Mouse (Mus musculus) limb, embryonic 14.5 days (tissue): Measurements from ENCODE around the gene Myh13. TPM values are rescaled to one million over a fixed set of nuclear protein-coding genes. Genes with fewer than 3 reads are reported as not detected.

Experiments
- ATAC-seq: fragments of 200-750 bp; cut with Nextera tagmentation; 2 replicates; pipeline ENCODE4 v1.8.0; 2017; ENCODE audit warnings: low read depth, moderate number of reproducible peaks, moderate TSS enrichment; ENCODE audit not compliant: low FRiP score
- DNase-seq: peaks from one replicate; pipeline ENCODE4 v3.0.0-alpha.2; 2015; ENCODE audit warnings: low spot score
- H3K27ac ChIP-seq: fragments of 300-500 bp; sonication (generic); replicated peaks from 2 replicates; pipeline ENCODE4 v1.5.1; 2014; ENCODE audit warnings: low read depth, mild to moderate bottlenecking, low read length, moderate library complexity, mixed read lengths
- H3K27me3 ChIP-seq: fragments of 300-500 bp; sonication (generic); 2 replicates; pipeline ENCODE4 v1.6.1; 2014; ENCODE audit warnings: low read length, mixed read lengths; ENCODE audit not compliant: control insufficient read depth, insufficient read depth
- H3K36me3 ChIP-seq: fragments of 300-500 bp; sonication (generic); 2 replicates; pipeline ENCODE4 v1.6.1; 2014; ENCODE audit warnings: mild to moderate bottlenecking, low read length, moderate library complexity, mixed read lengths; ENCODE audit not compliant: control insufficient read depth, insufficient read depth
- H3K4me1 ChIP-seq: fragments of 300-500 bp; sonication (generic); 2 replicates; pipeline ENCODE4 v1.6.1; 2014; ENCODE audit warnings: antibody characterized with exemption, low read length, mixed read lengths; ENCODE audit not compliant: control insufficient read depth, insufficient read depth
- H3K4me2 ChIP-seq: fragments of 300-500 bp; sonication (generic); replicated peaks from 2 replicates; pipeline ENCODE4 v1.6.1; 2014; ENCODE audit warnings: low read depth, mild to moderate bottlenecking, low read length, moderate library complexity; ENCODE audit not compliant: severe bottlenecking
- H3K4me3 ChIP-seq: fragments of 300-500 bp; sonication (generic); replicated peaks from 2 replicates; pipeline ENCODE4 v1.5.1; 2014; ENCODE audit warnings: low read length
- H3K9ac ChIP-seq: fragments of 300-500 bp; sonication (generic); 2 replicates; pipeline ENCODE4 v1.6.1; 2014; ENCODE audit warnings: mild to moderate bottlenecking, low read depth, low read length, moderate library complexity; ENCODE audit not compliant: severe bottlenecking
- H3K9me3 ChIP-seq: fragments of 300-500 bp; sonication (generic); 2 replicates; pipeline ENCODE4 v1.6.1; 2016; ENCODE audit warnings: low read length; ENCODE audit not compliant: control insufficient read depth
- POLR2A ChIP-seq: fragments of 200-500 bp; IDR thresholded peaks from 2 replicates; pipeline ENCODE4 v1.8.0; 2012; ENCODE audit warnings: inconsistent platforms, mild to moderate bottlenecking, moderate library complexity, borderline replicate concordance; ENCODE audit not compliant: insufficient read depth, insufficient read length; ENCODE audit errors: extremely low read depth
- WGBS: fragments of 180-500 bp; shearing (Covaris S2); extraction: QIAGEN DNeasy Blood & Tissue Kit; methylation state at CpG from one replicate; pipeline ENCODE4 v1.1.7; 2014; 5-methylcytosine and 5-hydroxymethylcytosine counted together
- polyA plus RNA-seq, 2 experiments: library from polyadenylated mRNA; depleted of rRNA in 1 of 2; stranded (reverse) in 1 of 2; unstranded in 1 of 2; fragments of >200 nt; fragmentation: Nextera tagmentation in 1 of 2; extraction: Ambion mirVana in 1 of 2; gene quantifications; 2 replicates each; pipeline versions ENCODE4 v1.2.1 to v1.2.3; 2012 to 2014

Gene Myh13
- polyA plus RNA-seq, 2 experiments: 0.10 to 0.21 TPM

DNA sequence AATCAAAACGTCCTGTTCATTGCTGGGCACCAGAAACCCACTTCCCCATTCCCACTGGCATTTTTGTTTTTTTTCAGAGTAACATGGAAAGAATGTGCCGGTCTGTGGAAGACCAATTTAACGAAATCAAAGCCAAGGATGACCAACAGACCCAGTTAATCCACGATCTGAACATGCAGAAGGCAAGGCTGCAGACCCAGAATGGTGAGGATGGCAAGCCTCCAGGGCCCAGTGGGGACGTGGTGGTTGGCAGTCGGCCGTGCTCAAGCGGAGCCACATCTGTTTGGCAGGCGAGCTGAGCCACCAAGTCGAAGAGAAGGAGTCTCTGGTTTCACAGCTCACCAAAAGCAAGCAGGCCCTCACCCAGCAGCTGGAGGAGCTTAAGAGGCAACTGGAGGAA, 36.6 kb downstream of the Myh13 start:
- Histone ChIP-seq H3K4me2 (no peak overlapping the region), H3K36me3 (no peaks in the 10 kb centered on the region), H3K9me3 (no peaks in the 10 kb centered on the region), H3K27ac (no peak overlapping the region), H3K4me1 (peaks cover 12% of the 10 kb centered on the region; the same call in 1 of the 2 replicates), H3K9ac (no peak overlapping the region), H3K4me3 (no peak overlapping the region), H3K27me3 (no peaks in the 10 kb centered on the region)
- no peak for ATAC-seq
- WGBS: 38% methylated on average over 10 of the region's 10 CpGs
- no peak for TF ChIP-seq POLR2A
- peak; percentile 47 for DNase-seq

DNA sequence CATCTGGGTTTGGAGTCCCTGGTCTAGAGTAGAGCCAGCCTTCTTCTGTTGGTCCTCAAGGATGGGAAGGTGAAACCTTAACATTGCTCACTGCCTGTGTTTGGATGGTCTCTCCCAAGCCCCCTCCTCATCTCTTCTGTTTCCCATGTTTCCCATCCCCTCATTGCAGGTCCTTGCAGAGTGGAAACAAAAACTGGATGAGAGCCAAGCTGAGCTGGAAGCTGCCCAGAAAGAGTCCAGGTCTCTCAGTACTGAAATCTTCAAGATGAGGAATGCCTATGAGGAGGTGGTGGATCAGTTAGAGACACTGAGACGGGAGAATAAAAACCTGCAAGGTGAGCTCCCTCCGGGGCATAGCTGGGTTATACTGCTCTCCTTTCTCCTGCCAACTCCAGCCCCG, 40.8 kb downstream of the Myh13 start:
- WGBS: 58% methylated on average over 3 of the region's 3 CpGs
- peak; percentile 23 for DNase-seq
- peaks cover 12% of the 10 kb centered on the region; the same call in 1 of the 2 replicates for H3K4me1 ChIP-seq
- H3K9ac ChIP-seq: no peak overlapping the region
- no peak for TF ChIP-seq POLR2A
- no peak overlapping the region for H3K4me3 ChIP-seq
- H3K27me3 ChIP-seq: no peaks in the 10 kb centered on the region
- H3K4me2 ChIP-seq: no peak overlapping the region
- ATAC-seq: no peak
- H3K27ac ChIP-seq: no peak overlapping the region
- H3K9me3 ChIP-seq: no peaks in the 10 kb centered on the region
- H3K36me3 ChIP-seq: no peaks in the 10 kb centered on the region

DNA sequence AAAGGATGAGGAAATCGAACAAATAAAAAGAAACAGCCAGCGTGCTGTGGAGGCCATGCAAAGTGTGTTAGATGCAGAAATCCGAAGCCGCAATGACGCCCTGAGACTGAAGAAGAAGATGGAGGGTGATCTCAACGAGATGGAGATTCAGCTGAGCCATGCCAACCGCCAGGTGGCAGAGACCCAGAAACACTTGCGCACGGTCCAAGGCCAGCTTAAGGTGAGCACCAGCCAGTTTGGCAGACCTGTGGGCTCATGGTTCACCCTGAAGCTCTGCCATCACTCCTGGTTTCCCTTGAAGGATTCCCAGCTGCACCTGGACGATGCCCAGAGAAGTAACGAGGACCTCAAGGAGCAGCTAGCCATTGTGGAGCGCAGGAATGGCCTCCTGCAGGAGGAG, 43.1 kb downstream of the Myh13 start:
- no peaks in the 10 kb centered on the region for H3K36me3 ChIP-seq
- H3K9me3 ChIP-seq: no peaks in the 10 kb centered on the region
- no peak overlapping the region for H3K9ac ChIP-seq
- TF ChIP-seq POLR2A: no peak
- no peak overlapping the region for H3K4me3 ChIP-seq
- ATAC-seq: no peak
- 0 out of 2 replicates have a peak, but pooled peaks cover 4% of the 10 kb centered on the region for H3K4me1 ChIP-seq
- DNase-seq: no peak
- no peaks in the 10 kb centered on the region for H3K27me3 ChIP-seq
- H3K4me2 ChIP-seq: no peak overlapping the region
- 89% methylated on average over 12 of the region's 12 CpGs for WGBS
- no peak overlapping the region for H3K27ac ChIP-seq

DNA sequence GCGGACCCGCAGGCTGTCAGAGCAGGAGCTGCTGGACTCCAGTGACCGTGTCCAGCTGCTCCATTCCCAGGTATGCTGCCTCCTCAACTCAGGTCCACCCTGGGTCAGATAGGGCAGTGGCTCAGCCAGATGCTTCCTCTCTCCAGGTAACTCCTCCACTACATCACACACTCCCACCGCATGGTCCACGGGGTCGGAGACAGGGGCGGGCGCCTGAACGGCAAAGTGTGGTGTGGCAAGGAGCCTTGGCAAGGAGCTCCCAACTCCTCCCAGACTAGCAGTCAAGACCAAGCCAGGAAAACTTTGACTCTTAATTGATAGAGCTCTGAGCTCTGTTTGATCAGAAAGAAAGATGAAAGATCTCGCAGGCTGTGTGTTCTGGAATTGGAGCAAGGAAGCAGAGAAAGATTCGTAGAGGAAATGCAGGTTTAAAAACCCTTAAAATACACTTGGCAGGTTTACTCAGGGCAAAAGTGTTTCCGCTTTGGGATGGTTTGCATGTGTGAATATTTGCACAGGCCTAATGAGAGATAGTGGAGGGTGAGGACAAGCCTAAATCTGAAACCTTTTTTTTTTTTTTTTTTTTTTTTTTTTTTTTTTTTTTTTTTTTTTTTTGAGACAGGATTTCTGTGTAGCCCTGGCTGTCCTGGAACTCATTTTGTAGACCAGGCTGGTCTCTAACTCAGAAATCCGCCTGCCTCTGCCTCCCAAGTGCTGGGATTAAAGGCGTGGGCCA, 43.7 kb downstream of the Myh13 start:
- Histone ChIP-seq H3K4me3 (no peak overlapping the region), H3K27me3 (no peaks in the 10 kb centered on the region), H3K27ac (no peak overlapping the region), H3K9ac (no peak overlapping the region), H3K4me1 (0 out of 2 replicates have a peak, but pooled peaks cover 4% of the 10 kb centered on the region), H3K36me3 (no peaks in the 10 kb centered on the region), H3K9me3 (no peaks in the 10 kb centered on the region), H3K4me2 (no peak overlapping the region)
- 88% methylated on average over 14 of the region's 14 CpGs for WGBS
- no peak for DNase-seq
- no peak for ATAC-seq
- no peak for TF ChIP-seq POLR2A

DNA sequence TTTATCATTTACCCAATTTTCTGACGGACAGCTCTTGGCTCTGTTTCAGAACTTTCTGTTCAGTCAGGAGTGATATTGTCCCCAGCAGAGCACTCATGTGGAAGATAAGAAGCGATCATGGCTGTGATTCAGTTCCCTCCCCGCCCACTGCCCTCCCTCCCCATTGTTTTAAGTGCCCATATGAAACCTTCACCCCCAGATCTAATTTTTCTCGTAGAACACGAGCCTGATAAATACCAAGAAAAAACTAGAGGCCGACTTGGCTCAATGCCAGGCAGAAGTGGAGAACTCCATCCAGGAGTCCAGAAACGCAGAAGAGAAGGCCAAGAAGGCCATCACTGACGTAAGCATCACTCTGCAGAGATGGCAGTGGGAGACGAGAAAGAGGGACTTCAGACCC, 45.5 kb downstream of the Myh13 start:
- DNase-seq: no peak

More for the DNA sequence above, 45.5 kb downstream of the Myh13 start:
- 0 out of 2 replicates have a peak, but pooled peaks cover 4% of the 10 kb centered on the region for H3K4me1 ChIP-seq
- WGBS: 65% methylated on average over 9 of the region's 9 CpGs
- no peaks in the 10 kb centered on the region for H3K27me3 ChIP-seq
- H3K36me3 ChIP-seq: no peaks in the 10 kb centered on the region
- no peaks in the 10 kb centered on the region for H3K9me3 ChIP-seq
- H3K9ac ChIP-seq: no peak overlapping the region
- no peak for ATAC-seq
- no peak for TF ChIP-seq POLR2A
- no peak overlapping the region for H3K4me2 ChIP-seq
- H3K27ac ChIP-seq: no peak overlapping the region
- no peak overlapping the region for H3K4me3 ChIP-seq
